Mouse (Mus musculus) left cerebral cortex, adult 8-10 months (tissue): ENCODE results near the gene Hat1. TPM values are rescaled to one million over a fixed set of nuclear protein-coding genes. Genes with fewer than 3 reads are reported as not detected.

Source experiments
- DNase-seq, 2 experiments: peaks; one replicate each; pipeline ENCODE4 v3.0.0; 2022; ENCODE audit warnings: low spot score in 2 of 2
- total RNA-seq, 4 experiments: library from RNA; stranded (reverse); gene quantifications; 2 replicates each; pipeline ENCODE4 v1.2.4; 2022

Hat1 gene
- total RNA-seq, 4 experiments from 2014 or later = 20.0 to 20.8 (median 20.6) TPM

GRCm38 (mm10) chr2:71461139-71461538, 72.4 kb downstream of the Hat1 start:
- DNase-seq = no peak

GRCm38 (mm10) chr2:71461589-71461988, 72.8 kb downstream of the Hat1 start:
- DNase-seq = no peak

GRCm38 (mm10) chr2:71462066-71462465, 73.3 kb downstream of the Hat1 start:
- no peak for DNase-seq

GRCm38 (mm10) chr2:71462553-71462952, 73.8 kb downstream of the Hat1 start:
- DNase-seq = no peak

- no peak for DNase-seq
Measured at GRCm38 (mm10) chr2:71466103-71466502, 77.3 kb downstream of the Hat1 start.

GRCm38 (mm10) chr2:71466861-71467450, 78.2 kb downstream of the Hat1 start:
- no peak for DNase-seq

- no peak for DNase-seq
Measured at GRCm38 (mm10) chr2:71471094-71471493, 82.3 kb downstream of the Hat1 start.

- no peak for DNase-seq
Measured at GRCm38 (mm10) chr2:71473830-71474229, 85.1 kb downstream of the Hat1 start.

GRCm38 (mm10) chr2:71474345-71474744, 85.6 kb downstream of the Hat1 start:
- DNase-seq = no peak

GRCm38 (mm10) chr2:71475311-71475710, 86.6 kb downstream of the Hat1 start:
- no peak for DNase-seq

GRCm38 (mm10) chr2:71475760-71476159, 87.0 kb downstream of the Hat1 start:
- DNase-seq = no peak

GRCm38 (mm10) chr2:71477787-71478186, 89.0 kb downstream of the Hat1 start:
- DNase-seq = no peak

GRCm38 (mm10) chr2:71479917-71480316, 91.2 kb downstream of the Hat1 start:
- DNase-seq = no peak

- DNase-seq = no peak
Measured at GRCm38 (mm10) chr2:71481825-71482224, 93.1 kb downstream of the Hat1 start.

GRCm38 (mm10) chr2:71483046-71483716, 94.4 kb downstream of the Hat1 start:
- no peak for DNase-seq

- DNase-seq = no peak
Measured at GRCm38 (mm10) chr2:71483717-71484066, 94.9 kb downstream of the Hat1 start.

Other genes starting within 250 kb of the Hat1 start
- 100 to 1,000 TPM; 119 to 130 (median 126) TPM for gene Dync1i2, start 177.3 kb upstream of the Hat1 start, total RNA-seq
- gene Slc25a12, start 21.2 kb upstream of the Hat1 start, total RNA-seq = 100 to 1,000 TPM; 155 to 175 (median 167) TPM
- gene Metap1d, start 64.3 kb downstream of the Hat1 start, total RNA-seq = 10 to 100 TPM; 15.4 to 20.3 (median 19.7) TPM
- gene Dlx1, start 139.2 kb downstream of the Hat1 start, total RNA-seq = 10 to 100 TPM; 17.8 to 23.6 (median 19.4) TPM
- gene Dlx2, start 157.8 kb downstream of the Hat1 start, total RNA-seq = 1 to 10 TPM; 4.8 to 8.6 (median 6.8) TPM